Mouse (Mus musculus) MEL (cell line): ENCODE results near the gene Psme4. TPM values are rescaled to one million over a fixed set of nuclear protein-coding genes. Genes with fewer than 3 reads are reported as not detected.

Source experiments
- DNase-seq: peaks from one replicate; pipeline ENCODE4 v3.0.0; 2011; ENCODE audit warnings: low read depth, low spot score
- H3K27ac ChIP-seq: 2 replicates; pipeline ENCODE4 v1.5.1; 2012; ENCODE audit warnings: low read depth, mild to moderate bottlenecking, control low read depth, low read length, moderate library complexity; ENCODE audit not compliant: control insufficient read depth
- H3K27me3 ChIP-seq, 2 experiments: fragments of 150-350 bp in 1 of 2; sonication (generic) in 1 of 2; 2 replicates each; pipeline ENCODE4 v1.6.1; 2012; ENCODE audit warnings: low read length in 2 of 2, mild to moderate bottlenecking in 2 of 2, improper control_type of control experiment in 1 of 2, moderate library complexity in 1 of 2; ENCODE audit not compliant: insufficient read depth in 2 of 2, control insufficient read depth in 1 of 2
- H3K36me3 ChIP-seq, 2 experiments: 2 replicates each; pipeline ENCODE4 v1.6.1; 2012 to 2014; ENCODE audit warnings: low read length in 2 of 2, improper control_type of control experiment in 1 of 2, inconsistent platforms in 1 of 2, mild to moderate bottlenecking in 1 of 2; ENCODE audit not compliant: insufficient read depth in 2 of 2, control insufficient read depth in 1 of 2
- H3K4me1 ChIP-seq, 2 experiments: fragments of 150-350 bp in 1 of 2; sonication (generic) in 1 of 2; 2 replicates each; pipeline ENCODE4 v1.6.1; 2012; ENCODE audit warnings: low read length in 2 of 2, improper control_type of control experiment in 1 of 2, mild to moderate bottlenecking in 1 of 2; ENCODE audit not compliant: insufficient read depth in 2 of 2, control insufficient read depth in 1 of 2
- H3K4me3 ChIP-seq, 2 experiments: fragments of 150-350 bp in 1 of 2; sonication (generic) in 1 of 2; 2 replicates each; pipeline ENCODE4 v1.5.1; 2012; ENCODE audit warnings: low read depth in 2 of 2, low read length in 2 of 2, mild to moderate bottlenecking in 2 of 2, moderate library complexity in 2 of 2, control low read depth in 1 of 2, improper control_type of control experiment in 1 of 2; ENCODE audit not compliant: control insufficient read depth in 1 of 2, insufficient read depth in 1 of 2
- H3K79me2 ChIP-seq: 2 replicates; pipeline ENCODE4 v1.6.1; 2012; ENCODE audit warnings: mild to moderate bottlenecking, low read length, moderate library complexity; ENCODE audit not compliant: control insufficient read depth, poor library complexity, insufficient read depth
- H3K9ac ChIP-seq: 2 replicates; pipeline ENCODE4 v1.6.1; 2012; ENCODE audit warnings: low read depth, mild to moderate bottlenecking, control low read depth, low read length, moderate library complexity; ENCODE audit not compliant: control insufficient read depth, poor library complexity, severe bottlenecking
- H3K9me3 ChIP-seq: fragments of 150-350 bp; sonication (generic); replicated peaks from 2 replicates; pipeline ENCODE4 v1.6.1; 2012; ENCODE audit warnings: mild to moderate bottlenecking, low read length, improper control_type of control experiment, moderate library complexity; ENCODE audit not compliant: insufficient read depth
- ELF1 ChIP-seq: IDR thresholded peaks from 2 replicates; pipeline ENCODE4 v1.6.1; 2014; ENCODE audit warnings: low read depth, mild to moderate bottlenecking, inconsistent platforms, low read length, improper control_type of control experiment, moderate library complexity
- EP300 ChIP-seq, 2 experiments: IDR thresholded peaks; 2 replicates each; pipeline ENCODE4 v1.6.1; 2011; ENCODE audit warnings: improper control_type of control experiment in 2 of 2, low read length in 2 of 2, low read depth in 1 of 2, mild to moderate bottlenecking in 1 of 2
- KAT2A ChIP-seq: conservative IDR thresholded peaks from 2 replicates; pipeline ENCODE4 v1.6.1; 2012; ENCODE audit warnings: low read depth, low read length, improper control_type of control experiment, inconsistent platforms
- MEF2A ChIP-seq: IDR thresholded peaks from 2 replicates; pipeline ENCODE4 v1.6.1; 2014; ENCODE audit warnings: low read depth, mild to moderate bottlenecking, inconsistent platforms, low read length, improper control_type of control experiment; ENCODE audit not compliant: poor library complexity, insufficient replicate concordance, severe bottlenecking; ENCODE audit errors: extremely low read depth
- MYB ChIP-seq: IDR thresholded peaks from 2 replicates; pipeline ENCODE4 v1.6.1; 2011; ENCODE audit warnings: mild to moderate bottlenecking, low read depth, low read length, improper control_type of control experiment
- MYC ChIP-seq: IDR thresholded peaks from 2 replicates; pipeline ENCODE4 v1.6.1; 2011; ENCODE audit warnings: low read depth, mild to moderate bottlenecking, low read length, improper control_type of control experiment, moderate library complexity
- NELFE ChIP-seq: IDR thresholded peaks from 2 replicates; pipeline ENCODE4 v1.6.1; 2011; ENCODE audit warnings: low read depth, low read length, improper control_type of control experiment
- NRF1 ChIP-seq: IDR thresholded peaks from 2 replicates; pipeline ENCODE4 v1.6.1; 2014; ENCODE audit warnings: low read depth, mild to moderate bottlenecking, inconsistent platforms, low read length, improper control_type of control experiment, moderate library complexity; ENCODE audit not compliant: poor library complexity, insufficient read depth, severe bottlenecking
- RAD21 ChIP-seq: IDR thresholded peaks from 2 replicates; pipeline ENCODE4 v1.6.1; 2011; ENCODE audit warnings: mild to moderate bottlenecking, low read depth, low read length, improper control_type of control experiment
- SIN3A ChIP-seq: IDR thresholded peaks from 2 replicates; pipeline ENCODE4 v1.6.1; 2012; ENCODE audit warnings: low read length, improper control_type of control experiment, inconsistent platforms
- TAL1 ChIP-seq: IDR thresholded peaks from 2 replicates; pipeline ENCODE4 v1.6.1; 2012; ENCODE audit warnings: mild to moderate bottlenecking, inconsistent platforms, low read length, moderate library complexity, mixed read lengths
- TBP ChIP-seq: IDR thresholded peaks from 2 replicates; pipeline ENCODE4 v1.8.0; 2011; ENCODE audit warnings: low read depth, low read length, improper control_type of control experiment
- polyA plus RNA-seq, 2 experiments: library from polyadenylated mRNA; stranded (reverse) in 1 of 2; unstranded in 1 of 2; fragments of >175 nt in 1 of 2; fragments of >200 nt in 1 of 2; gene quantifications; 2 replicates each; pipeline versions ENCODE4 v1.2.1 to v1.2.4; 2012; ENCODE audit warnings: low replicate concordance in 2 of 2, low read depth in 1 of 2; ENCODE audit not compliant: insufficient read length in 2 of 2, insufficient read depth in 1 of 2, missing spikeins in 1 of 2
- total RNA-seq: library from RNA; depleted of rRNA; stranded (reverse); fragments of 300-350 nt; gene quantifications from 2 replicates; pipeline ENCODE4 v1.2.3, GENCODE M21; 2012

Gene Psme4
- total and polyA plus RNA-seq, 3 experiments: 42.5 to 96.4 (median 45.6) TPM

DNA sequence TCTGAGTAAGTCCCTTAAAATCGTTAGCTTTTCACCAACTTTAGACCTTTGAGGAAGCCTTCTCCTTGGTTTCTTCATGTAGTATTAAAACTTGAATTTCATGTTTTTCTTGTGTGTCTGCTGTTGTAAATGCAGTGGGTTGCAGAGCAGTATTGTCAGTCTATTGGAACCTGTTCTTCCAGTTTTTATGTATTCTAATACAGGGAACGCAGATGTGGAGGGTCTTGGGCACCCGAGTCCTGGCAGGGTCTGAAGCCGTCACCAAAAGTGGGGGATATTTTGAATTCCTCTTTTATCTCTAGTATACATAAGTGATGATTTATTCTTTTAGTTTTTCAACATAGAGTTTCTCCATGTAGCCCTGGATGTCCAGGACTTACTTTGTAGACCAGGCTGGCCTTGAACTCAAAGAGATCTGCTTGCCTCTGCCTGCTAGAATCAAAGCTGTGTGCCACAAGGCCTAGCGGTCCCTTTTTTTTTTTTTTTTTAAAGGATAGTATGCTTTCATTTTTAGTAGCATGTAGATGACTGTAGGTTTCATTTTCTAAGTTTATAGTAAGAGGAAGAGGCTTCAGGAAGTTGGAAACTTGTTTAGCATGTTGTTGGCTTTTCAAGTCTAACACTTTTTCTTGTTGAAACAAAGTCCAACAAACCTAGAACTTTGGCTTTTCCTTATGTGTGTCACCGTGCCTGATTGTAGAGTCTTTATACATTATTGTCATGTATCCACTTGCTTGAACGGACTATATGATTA lies 14.9 kb downstream of the Psme4 start:
- H3K36me3 ChIP-seq: peaks cover 2 to 4% of the 10 kb centered on the region in 2 experiments; a peak in 3 of 4 replicates
- no peaks in the 10 kb centered on the region for H3K4me1 ChIP-seq
- TF ChIP-seq MEF2A (no peak), SIN3A (no peak), NRF1 (no peak)
- peaks cover 23% of the 10 kb centered on the region for H3K79me2 ChIP-seq
- no peaks in the 10 kb centered on the region for H3K27me3 ChIP-seq
- DNase-seq: no peak
- H3K9me3 ChIP-seq: no peaks in the 10 kb centered on the region
- no peak overlapping the region for H3K27ac ChIP-seq
- H3K9ac ChIP-seq: no peak overlapping the region
- H3K4me3 ChIP-seq: no peak overlapping the region

DNA sequence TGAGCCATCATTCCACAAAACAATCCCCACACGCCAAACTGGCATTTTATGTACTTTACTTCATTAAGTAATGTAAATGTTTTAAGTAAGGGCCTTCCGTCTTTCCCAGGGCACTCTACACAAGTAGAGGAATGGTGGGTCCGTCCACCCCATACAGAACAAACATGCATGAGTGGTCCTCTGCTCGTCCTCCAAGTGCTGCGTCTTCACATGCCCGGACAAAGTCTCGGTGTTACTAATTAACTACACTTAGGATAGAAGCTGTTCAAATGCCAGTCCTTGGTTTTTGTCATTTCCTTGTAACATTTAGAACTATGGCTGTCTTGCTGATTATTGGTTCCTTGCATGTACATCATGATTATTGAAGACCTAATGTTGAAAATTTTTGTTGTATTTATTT lies 21.2 kb downstream of the Psme4 start:
- DNase-seq: no peak

DNA sequence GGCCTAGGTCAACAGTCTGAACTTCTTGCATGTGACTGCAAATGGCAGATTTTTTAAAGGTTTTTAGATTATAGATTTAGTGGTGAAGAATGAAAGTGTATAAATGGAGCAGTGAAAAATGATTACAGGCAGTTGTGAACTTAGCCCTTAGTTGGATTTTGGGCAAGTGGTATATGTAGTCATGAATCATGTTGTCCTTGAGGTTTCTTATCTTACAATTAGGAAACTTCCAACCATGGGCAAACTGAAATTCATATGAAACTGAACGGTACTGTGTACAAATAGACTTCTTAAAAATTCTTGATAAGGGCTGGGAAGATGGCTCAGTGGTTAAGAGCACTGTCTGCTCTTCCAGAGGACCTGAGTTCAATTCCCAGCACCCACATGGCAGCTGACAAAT lies 22.2 kb downstream of the Psme4 start:
- H3K4me3 ChIP-seq: no peak overlapping the region
- H3K27me3 ChIP-seq: no peaks in the 10 kb centered on the region
- H3K79me2 ChIP-seq: 0 out of 2 replicates have a peak, but pooled peaks cover 7% of the 10 kb centered on the region
- H3K27ac ChIP-seq: no peak overlapping the region
- peak; percentile 38 for DNase-seq
- H3K9me3 ChIP-seq: no peaks in the 10 kb centered on the region
- no peaks in the 10 kb centered on the region for H3K4me1 ChIP-seq
- H3K36me3 ChIP-seq: peaks cover 6 to 10% of the 10 kb centered on the region in 2 experiments; a peak in 3 of 4 replicates
- H3K9ac ChIP-seq: no peak overlapping the region
- TF ChIP-seq TBP (0 out of 2 replicates have a peak, but pooled peaks have one; percentile 32), MYC (no peak), EP300 (IDR thresholded peaks at IDR 0.05; ENCODE audit: low read depth in 1 of 2, low read length in 2 of 2) (peak in 1 of 2 experiments; percentile 20; a peak in 1 of 4 replicates)

More for the DNA sequence above, 21.2 kb downstream of the Psme4 start:
- TF ChIP-seq TAL1: no peak
- TF ChIP-seq MYC: no peak
- TF ChIP-seq MYB: no peak
- TF ChIP-seq RAD21: no peak
- no peak for TF ChIP-seq ELF1
- TF ChIP-seq NELFE: no peak
- TF ChIP-seq KAT2A: no peak
- Histone ChIP-seq H3K27me3 (no peaks in the 10 kb centered on the region), H3K4me1 (no peaks in the 10 kb centered on the region), H3K9ac (no peak overlapping the region), H3K9me3 (no peaks in the 10 kb centered on the region), H3K27ac (no peak overlapping the region), H3K4me3 (no peak overlapping the region), H3K79me2 (0 out of 2 replicates have a peak, but pooled peaks cover 9% of the 10 kb centered on the region), H3K36me3 (peaks cover 6 to 10% of the 10 kb centered on the region in 2 experiments; a peak in 3 of 4 replicates)
